Mouse (Mus musculus) spleen, postnatal 36 days (tissue): ENCODE results near the gene L3hypdh.

Source experiments
- DNase-seq, 2 experiments: peaks; one replicate each; pipeline ENCODE4 v3.0.0; 2022; ENCODE audit warnings: low spot score in 2 of 2, mixed read lengths in 1 of 2

L3hypdh gene

GRCm38 (mm10) chr12:72085329-72086165 lies at the start of gene L3hypdh, which contains the start of gene Jkamp:
L3hypdh (minus strand) TSS chr12:72085439.
Jkamp (plus strand) TSS chr12:72085589.
- peak; percentile 99 to 100 for DNase-seq

GRCm38 (mm10) chr12:72129203-72129602 lies 44.0 kb upstream of the L3hypdh start:
- no peak for DNase-seq

- DNase-seq = no peak
Measured at GRCm38 (mm10) chr12:72115686-72116345, 30.6 kb upstream of the L3hypdh start.

- DNase-seq = no peak
Measured at GRCm38 (mm10) chr12:72115126-72115525, 29.9 kb upstream of the L3hypdh start.

- DNase-seq = peak; percentile 16 to 34
Measured at GRCm38 (mm10) chr12:72104525-72105281, 19.5 kb upstream of the L3hypdh start.

DNA sequence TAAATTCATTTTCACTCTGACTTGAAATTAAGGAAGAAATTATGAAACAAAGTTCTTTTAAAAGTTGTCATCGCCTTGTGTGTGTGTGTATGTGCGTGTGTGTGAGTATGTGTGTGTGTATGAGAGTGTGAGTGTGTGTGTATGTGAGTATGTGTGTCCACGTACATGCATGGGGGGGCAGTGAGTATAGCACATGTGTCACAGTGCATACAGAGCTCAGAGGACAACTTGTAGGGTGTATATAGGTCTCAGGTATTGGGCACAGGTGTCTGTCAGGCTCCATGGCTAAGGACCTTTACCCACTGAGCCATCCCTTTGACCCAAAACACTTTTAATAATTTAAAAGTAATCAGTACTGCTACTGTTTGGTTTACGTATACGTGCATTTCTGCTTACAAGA lies 18.8 kb upstream of the L3hypdh start:
- DNase-seq = no peak

- no peak for DNase-seq
Measured at GRCm38 (mm10) chr12:72102776-72103175, 17.5 kb upstream of the L3hypdh start.

DNA sequence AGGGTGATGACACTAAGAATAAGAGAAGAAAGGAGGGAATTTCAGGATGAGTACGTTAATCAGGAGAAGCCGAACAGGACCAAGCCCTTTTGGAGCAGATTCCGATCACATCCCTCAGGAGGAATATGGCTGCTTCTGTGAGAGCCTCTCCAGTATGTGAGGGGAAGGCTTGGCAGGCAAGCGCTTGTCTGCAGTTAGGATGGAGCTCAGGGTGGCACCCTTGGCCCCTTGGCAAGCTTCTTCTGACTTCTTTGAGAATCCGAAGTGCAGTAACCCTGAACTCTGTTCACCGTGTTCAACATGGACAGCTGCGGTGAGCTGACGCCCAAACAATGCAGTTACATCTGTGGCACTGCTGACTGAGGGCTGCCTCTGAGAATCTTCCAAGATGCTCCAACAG lies 11.7 kb upstream of the L3hypdh start:
- no peak for DNase-seq

GRCm38 (mm10) chr12:72089802-72090201 lies 4.6 kb upstream of the L3hypdh start:
- DNase-seq = no peak

DNA sequence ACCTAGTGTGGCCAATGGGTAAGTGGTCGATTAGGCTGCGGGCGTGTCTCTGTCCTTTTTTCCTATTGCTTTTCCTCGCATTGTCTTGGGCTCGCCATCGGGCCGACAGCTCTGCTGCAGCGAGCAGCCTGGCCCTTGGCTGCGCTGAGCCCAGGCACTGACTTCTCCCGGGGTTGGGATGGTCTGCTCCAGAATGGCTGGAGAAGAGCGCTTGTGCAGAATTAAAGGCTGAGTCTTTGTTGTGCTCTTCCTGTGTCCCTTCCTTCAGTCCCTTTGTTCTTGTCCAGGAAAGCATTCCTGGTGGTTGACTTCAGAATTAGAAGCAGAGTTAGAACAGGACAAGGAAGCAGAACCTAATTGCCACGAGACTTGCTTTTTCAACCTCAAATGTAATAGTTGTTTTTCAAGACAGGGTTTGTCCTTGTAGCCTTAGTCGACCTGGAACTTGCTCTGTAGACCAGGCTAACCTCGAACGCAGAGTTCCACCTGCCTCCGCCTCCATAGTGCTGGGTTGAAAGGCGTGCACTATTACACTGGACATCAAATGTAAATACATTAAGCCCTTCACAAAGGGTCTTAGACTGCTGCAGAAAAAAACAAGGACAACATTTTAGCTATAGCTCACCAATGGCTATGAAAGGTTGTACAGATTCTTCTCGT lies 1.1 kb upstream of the L3hypdh start:
- no peak for DNase-seq

DNA sequence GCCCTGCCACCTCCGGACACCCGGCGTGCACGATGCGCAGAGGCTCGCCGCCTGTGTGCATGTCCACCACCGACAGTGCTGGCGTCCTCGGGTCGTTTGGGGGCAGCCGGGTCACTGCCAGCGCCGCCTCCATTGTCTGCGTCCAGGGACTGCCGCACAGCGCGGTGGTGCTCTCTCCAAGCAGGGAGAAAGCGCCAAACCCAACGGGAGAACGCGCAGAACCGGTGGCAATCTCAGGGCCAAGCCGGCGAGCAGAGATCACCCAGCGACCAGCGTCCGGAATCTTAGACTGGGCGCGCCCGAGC lies 263 bp downstream of the L3hypdh start:
- no peak for DNase-seq

GRCm38 (mm10) chr12:72084261-72085023 lies 797 bp downstream of the L3hypdh start:
- no peak for DNase-seq

- DNase-seq = no peak
Measured at GRCm38 (mm10) chr12:72083265-72083664, 2.0 kb downstream of the L3hypdh start.

DNA sequence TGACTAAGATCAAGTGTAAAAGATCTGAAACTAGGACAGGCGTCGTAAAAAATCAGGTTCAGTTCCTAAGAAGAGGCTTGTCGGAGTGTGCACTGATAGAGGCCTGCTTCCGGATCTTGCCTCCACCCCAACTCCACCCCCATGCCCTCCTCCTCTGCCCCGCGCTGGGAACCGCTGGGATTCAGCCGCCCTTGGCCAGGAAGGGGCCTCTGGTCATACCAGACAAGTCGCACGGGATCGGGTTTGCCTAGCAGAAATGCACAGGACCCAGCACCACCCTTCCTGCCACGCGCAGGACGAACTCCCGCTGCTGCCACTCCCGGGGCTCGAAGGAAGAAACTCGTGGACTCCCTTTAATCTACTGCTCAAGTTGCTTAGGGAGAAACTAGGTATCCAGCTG lies 2.9 kb downstream of the L3hypdh start:
- no peak for DNase-seq

DNA sequence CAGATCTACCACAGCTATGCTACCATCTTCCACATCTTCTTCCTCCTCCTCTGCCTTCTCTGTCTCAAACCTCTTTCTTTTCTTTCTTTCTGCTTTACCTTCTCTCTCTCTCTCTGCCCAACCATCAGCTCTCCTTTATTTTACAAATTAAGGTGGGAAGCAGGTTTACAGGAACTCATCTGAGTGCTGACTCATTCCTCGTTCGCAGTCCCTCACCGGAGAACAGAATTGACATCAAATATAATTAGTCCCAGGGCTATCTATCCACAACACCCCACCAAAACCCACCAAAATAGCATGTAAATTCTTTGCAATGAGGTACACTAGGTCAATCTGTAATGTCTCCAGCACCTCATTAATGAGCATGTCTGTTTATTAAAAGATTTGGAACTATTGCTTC lies 3.3 kb downstream of the L3hypdh start:
- DNase-seq = no peak

- DNase-seq = no peak
Measured at GRCm38 (mm10) chr12:72078248-72078647, 7.0 kb downstream of the L3hypdh start.

- DNase-seq = peak; percentile 68
Measured at GRCm38 (mm10) chr12:72070327-72071269, 14.6 kb downstream of the L3hypdh start, which contains the start of gene Gpr135. Gpr135 (minus strand) TSS chr12:72071125.

- DNase-seq = no peak
Measured at GRCm38 (mm10) chr12:72069626-72070326, 15.5 kb downstream of the L3hypdh start.

- DNase-seq = no peak
Measured at GRCm38 (mm10) chr12:72057780-72058179, 27.5 kb downstream of the L3hypdh start.
